Mouse (Mus musculus) thymus, postnatal 10 days (tissue): ENCODE data around the gene Gns.
"Not testable (repeated sequence)": the region's sequence is repeated elsewhere in the genome, so short reads cannot be mapped to it uniquely, and the experiment has no call there.

Experiments used
- DNase-seq, 2 experiments: peaks; one replicate each; pipeline ENCODE4 v3.0.0; 2021; ENCODE audit warnings: low spot score in 2 of 2

Gns gene

DNA sequence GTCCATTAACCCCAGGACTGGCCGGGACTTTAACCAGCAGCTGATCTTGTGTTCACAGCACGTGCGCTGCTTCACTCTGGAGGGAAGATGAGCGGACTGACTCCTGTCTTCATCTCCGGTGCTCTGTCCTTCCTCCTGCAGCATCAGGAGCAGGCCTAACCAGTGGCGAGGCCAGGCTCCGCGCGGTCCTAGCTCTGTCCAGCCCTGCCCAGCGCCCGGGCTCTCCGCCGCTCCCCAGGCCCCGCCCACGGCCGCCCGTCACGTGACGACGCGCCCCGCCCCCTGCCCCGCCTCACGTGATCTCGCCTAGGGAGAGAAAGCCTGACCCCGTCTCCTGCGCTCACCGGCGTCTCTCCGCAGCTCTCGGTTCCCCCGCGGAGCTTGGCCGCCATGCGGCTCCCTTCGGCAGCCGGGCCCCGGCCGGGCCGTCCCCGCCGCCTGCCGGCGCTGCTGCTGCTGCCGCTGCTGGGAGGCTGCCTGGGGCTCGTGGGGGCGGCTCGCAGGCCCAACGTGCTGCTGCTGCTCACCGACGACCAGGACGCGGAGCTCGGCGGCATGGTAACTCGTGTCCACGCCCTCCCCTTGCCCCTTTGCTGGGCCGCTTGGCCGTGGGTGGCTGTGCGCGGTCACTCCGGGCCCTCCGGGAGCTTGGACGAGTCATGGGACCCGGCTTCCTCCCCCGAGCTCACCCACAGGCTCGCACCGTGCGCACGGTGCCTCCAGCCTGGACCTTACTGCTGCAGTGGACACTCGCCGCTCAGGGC is at the start of gene Gns:
Gene Gns (plus strand): TSS at position 290 of the 764 bp plus-strand sequence.
- DNase-seq = peak; percentile 65 to 81

DNA sequence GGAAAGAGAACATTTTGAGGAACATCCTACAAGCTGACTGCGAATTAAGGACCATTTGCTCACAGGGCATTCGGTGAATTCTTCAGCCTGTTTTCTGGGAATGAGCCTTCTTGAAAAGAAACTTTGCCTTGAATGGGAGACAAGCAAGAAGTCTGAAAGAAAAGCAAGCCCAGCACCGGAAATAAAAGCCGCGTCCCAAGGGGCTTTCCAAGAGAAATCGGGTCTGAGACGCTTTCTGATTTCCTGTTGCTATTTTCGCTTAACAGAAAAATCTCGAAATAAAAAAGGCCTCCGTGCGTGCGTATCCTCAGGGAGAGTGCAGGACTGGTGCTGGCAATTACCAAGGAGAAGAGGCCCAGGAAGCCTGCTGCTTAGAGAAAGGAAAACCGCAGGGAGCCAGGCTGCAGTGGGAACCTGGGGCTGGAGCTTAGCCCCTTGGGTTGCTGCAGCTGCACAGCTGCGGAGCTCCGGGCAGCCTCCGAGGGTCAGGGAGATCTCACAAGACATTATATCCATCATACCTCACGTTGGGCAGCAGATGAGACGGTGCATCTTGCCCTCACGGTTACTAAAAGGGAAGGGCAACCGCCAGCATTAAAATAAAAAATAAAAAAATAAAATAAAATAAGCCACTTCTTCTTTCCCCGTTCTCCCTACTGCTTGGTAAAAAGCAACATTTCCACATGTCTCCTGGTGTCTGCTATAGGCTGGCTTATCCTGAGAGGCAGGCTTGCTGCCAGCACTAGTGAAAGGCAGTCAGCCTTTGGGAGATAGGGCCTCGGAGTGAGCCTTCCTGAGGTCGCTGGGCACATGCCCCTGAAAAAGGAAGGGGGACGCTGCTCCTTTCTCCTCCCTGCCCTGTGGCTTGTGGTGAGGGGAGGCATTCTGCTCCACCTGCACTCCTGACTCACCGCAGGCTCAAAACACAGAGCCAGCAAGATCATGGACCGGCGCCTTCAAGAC is 49.3 kb upstream of the Gns start:
- no peak for DNase-seq

DNA sequence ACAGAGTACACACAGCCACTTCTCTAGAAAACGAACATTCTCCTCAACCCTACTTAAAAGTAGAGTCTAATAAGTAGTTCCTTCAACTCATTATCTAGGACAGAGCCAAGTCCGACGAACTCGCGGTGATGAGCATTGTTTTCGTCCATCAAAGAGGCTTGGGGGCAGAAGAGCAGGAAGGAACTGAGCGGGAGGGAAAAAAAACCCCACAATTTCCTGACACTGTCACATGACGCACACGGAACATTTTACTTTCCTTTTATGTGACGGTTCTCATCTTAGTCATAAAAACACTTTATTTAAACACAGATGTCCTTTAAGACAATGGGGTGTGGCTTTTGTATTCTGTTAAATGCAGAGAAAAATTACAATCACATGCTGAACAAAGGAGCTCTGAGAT is 48.5 kb upstream of the Gns start:
- no peak for DNase-seq

DNA sequence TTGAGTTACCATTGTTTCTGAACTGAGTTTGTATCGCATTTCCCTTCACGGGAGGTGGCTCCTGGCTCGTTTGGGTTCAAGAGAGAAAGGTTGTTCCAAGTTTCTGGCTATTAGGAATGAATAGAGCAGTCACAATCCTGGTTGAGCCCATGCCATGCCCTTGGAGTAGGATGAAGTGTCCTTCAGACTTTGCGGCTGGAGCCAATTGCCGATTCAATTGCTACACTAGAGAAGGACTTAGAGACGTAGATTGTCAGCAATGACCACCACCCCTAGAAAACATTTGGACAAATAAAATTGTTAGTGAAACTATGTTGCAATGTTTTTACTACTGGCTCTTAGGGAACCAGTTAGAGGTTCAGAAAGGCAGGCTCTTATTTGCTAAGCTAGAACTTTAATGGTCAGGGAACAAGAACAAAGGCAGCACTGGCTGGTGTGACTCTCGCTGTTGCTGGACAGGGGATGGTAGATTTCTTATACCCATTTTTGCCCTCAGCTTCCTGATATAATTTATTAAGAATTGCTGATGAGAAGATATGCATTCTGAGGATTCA is 46.4 kb upstream of the Gns start:
- DNase-seq = no peak

DNA sequence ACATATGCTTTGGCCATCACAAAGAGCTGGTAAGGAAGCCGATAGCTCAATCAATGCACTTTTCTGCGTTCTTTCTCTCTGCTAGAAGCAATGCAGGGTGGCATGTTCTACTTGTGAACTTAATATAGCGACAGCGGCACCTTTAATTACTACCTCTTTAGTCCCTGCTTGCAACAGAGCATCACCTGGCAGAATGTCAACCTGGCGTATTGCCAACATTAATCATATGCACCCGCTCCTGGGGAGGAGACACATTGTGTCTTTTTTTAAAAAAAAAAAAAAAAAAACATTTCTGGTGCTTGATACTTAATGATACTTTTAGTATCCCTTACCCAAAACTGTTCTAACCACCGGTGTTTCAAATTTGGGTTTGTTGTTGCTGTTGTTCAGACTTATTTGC is 41.4 kb upstream of the Gns start:
- no peak for DNase-seq

DNA sequence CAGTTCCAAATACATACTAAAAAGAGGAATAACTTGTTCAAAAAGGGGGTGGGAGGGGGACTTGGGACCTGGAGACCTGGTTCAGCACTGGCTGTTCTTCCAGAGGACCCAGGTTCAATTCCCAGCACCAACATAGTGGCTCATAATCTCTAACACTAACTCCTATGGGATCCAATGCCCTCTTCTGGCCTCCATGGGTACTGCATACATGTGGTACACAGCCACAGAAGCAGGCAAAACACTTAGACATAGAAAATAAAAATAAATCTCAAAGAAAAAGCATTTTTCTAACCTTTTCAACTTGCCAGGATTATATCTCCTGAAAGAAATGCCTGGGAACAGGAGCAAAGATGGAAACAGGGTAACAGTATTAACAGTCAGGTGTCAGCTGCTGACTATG is 38.7 kb upstream of the Gns start:
- no peak for DNase-seq

DNA sequence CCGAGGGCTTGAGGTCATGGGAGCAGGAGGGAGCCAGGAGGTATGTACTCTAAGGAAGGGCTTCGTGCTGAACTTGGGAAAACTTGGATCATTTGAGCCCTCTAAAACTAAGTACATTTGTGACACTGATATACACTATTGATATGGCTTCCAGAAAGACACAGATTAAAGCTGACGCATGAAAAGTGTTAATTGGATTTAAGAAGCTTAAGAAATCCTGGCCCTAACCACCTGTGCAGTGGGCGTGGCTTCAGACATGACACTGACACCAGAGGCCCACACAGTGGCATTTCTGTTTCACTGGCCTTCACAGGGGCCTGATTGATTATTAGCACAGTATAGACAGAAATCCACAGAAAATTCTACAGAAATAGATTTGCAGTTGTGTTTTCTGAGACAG is 35.3 kb upstream of the Gns start:
- DNase-seq = no peak

DNA sequence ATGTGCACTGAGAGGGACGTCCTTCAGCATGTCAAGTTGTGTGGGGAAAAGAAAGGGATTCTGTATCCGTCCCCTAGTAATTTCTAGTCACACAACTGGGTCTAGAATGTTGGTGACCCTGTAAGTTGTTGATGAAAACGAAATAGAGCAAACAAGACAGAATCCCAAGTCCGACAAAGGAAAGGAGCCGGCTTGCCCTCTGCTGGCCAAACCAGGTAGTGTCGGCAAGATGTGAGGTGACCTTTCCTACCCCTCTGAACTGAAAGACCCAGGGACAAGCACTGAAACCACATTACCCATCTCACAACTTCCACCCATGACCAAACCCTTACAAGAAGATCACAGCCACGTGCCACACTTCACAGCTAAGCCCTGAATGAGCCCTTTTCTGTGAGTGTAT is 34.0 kb upstream of the Gns start:
- peak; percentile 32 to 72 for DNase-seq

DNA sequence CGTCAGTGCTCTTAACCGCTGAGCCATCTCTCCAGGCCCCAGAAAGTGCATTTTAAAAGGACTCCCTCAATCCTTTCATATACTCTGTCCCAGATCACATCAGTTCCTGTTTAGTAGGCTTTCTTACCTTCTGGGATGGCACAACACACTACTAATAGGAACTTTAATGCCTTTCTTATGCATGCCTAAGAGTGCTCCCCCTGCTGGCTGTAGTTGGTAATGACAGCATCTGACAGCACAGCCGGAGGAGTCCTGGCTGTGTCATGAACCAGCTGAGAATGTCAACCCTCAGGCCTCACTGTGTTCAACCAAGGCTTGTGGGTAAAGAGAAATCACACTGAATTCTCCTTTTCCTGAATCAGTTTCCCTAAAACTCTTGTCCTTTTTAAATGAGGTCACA is 30.3 kb upstream of the Gns start:
- DNase-seq = peak; percentile 44 to 72

DNA sequence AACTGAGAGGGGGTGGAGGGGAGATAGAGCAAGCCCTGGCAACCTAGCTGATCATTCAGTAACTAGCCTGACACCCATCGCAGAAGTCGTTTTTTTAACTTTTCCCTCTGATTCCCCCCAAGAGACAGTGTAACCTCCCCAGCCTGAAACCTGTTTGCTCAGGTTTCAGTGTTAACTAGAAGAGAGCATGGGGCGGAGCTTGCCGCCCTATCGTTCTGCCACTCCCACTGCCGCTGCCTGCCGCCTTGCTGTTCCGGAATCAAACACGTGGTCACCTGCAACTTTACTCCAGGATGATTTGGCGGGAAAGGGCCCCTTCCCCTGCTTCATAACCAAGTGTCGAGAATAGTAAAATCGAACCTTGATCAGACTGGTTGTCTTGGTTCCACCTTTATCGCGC is 28.4 kb upstream of the Gns start:
- DNase-seq = not testable (repeated sequence)

DNA sequence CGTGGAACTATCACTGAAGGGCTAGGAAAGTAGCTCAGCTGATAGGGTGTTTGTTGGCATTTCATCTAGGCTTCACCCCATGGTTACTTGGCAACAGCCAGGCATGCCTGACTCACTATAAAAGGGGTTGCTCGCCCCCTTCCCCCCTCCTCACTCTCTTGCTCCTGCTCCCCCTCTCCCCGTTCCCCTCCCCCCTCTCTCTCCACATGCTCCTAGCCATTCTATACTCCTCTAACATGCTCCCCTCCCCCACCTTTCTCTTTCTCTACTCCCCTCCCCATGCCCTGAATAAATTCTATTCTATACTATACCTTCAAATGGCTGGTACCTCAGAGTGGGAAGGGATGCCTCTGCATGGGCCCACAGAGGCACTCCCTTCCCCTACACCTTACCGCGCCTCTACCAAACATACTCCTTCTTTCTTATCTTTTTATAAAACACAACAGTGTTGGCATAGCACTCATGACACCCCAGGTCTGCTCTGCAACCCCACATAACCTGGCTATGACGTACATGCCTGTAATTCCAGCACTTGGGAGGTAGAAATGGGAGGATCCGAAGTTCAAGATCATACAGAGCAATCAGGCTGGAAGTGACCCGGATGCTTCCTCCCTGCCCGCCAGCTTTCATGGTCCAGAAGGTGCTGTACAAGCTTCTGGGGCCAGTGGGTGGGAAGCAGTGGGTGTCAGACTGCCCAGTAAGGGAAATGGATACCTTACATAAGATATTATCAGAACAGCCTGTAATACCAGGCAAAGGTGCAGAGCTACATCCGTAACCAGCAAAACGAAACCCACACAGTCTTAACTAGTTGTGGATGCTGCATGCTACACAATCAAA is 23.9 kb upstream of the Gns start:
- DNase-seq = no peak

DNA sequence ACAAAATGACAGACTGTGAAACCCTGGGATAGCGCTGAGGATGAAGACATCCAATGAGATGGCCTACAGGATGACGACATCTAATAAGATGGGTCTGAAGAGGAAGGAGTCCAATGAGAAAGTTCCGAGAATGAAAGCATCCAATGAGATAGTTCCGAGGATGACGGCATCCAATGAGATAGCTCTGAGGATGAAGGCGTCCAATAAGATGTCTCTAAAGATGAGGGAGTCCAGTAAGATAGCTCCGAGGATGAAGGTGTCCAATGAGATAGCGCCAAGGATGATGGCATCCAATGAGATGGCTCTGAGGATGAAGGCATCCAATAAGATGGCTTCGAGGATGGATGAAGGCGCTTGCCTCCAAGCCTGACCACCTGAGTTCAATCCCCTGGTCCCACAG is 22.6 kb upstream of the Gns start:
- no peak for DNase-seq

DNA sequence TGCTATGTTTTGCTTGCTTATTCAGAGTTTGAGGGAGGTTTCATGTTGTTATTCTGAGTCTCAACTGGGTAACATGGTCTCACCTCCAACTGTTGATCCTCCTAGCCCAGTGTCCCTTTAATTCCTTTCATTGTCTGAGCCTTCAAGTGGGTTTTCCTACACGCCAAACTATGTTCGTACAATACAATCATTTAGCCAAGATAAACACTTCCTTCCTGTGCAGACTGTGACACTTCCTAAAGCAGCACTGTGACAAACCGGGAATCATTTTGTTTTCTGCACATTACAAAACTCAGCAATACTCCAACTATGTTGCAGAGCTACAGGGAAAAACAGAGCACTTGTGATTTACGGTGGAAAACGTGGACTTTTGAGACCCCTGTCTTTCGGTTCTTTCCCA is 21.0 kb upstream of the Gns start:
- DNase-seq = no peak

DNA sequence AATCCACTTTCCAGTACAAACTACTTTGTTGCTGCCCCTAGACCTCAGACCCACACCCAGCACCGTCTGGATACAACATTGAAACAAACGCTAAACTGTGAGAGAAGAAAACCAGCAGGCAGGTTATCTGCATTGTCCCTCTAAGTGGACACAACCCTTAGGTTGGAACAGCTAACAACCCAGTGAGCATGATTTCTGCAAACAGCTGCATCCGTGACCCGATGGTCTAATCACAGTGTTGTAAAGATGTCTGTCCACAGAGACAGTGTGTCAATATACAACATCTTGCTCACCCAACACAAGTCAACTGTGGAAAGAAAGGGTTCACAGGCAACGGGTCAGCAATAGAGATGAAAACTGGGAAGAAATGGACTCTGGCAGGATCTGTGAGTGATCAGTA is 15.6 kb upstream of the Gns start:
- no peak for DNase-seq

DNA sequence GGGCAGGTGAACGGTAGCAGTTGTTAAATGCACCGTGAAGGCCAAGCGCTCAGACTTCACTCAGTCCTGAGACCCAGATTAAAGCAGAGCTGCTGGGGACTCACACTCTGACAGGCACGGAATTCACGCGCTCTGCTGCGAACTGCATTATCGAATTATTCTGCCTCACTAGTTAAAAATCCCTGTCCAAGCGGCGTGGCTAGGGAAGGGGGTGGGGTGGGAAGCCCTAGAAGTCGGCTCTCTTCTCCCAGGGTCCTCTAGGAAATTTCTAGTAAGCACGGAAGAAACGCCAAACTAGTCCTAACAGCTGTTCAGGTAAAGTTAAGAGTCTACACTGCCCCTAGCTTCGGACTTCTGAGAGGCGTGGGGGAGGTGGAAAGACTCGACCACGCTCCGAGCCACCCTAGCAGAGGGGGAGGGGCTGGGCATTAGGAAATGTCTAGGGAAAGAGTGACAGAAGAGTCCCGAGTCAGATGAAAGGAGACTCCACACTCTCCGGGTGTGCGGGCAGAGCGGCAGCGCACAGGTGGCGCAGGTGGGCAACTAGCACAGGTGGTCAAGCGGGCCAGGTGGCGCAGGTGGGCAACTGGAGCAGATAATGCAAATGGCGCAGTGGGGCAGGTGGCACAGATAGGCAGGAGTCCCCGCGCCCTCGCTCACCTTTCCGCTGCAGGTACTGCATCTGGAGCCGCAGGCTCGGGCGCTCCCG is 14.4 kb upstream of the Gns start:
- no peak for DNase-seq

DNA sequence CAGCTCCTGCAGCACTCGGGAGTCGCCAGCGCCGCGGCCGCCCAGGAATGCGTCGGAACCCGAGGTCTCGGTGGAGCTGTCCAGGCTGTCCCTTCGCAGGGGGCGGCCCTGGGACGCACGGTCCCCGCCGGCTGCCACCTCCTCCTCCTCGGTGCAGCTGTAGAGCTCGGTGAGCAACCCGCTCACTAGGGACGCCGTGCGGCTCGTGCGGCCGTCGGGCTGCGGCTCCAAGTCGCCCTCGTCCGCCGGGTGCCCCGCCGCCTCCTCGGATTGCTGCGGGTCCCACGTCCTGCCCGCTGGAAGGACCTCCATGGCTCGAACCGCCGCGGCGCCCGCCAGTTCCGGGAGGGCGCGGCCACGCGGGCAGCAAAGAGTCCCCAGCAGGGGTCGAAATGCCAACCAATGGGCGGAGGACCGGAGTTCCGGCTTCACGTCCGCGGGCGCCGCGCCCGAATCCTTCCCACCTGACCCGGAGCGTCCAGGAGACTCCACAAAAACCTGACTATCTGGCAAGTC is 13.8 kb upstream of the Gns start, which contains the start of gene Tbc1d30:
Gene Tbc1d30 (minus strand): TSS at position 213 of the 516 bp plus-strand sequence.
- DNase-seq = no peak

DNA sequence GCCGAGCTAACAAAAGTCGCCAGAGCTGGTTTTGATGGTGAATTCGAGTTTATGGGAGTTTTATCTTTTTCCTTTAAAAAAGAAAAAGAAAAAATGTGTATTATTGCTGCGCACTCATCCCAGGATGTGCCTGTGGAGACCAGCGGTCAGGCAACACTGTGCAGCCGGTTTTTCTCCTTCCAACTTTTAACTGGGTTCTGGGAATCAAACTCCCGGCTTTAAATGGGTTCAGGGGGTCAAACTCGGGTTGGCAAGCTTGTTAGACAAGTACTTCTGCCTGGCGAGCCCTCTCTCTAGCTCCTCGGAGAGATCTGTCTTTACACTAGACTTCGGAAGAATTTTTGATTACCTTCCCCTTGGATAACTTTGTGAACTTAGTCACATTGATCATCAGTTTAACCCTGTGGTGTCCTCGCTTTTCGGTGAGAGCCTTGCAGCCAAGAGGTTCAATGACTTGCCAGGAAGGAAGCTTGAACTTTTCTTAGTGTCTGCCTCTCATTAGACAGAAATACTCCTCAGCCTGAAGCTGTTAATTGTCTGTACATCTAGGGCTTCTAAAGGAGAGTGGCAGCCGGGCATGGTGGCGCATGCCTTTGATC is 13.1 kb upstream of the Gns start:
- DNase-seq = no peak

DNA sequence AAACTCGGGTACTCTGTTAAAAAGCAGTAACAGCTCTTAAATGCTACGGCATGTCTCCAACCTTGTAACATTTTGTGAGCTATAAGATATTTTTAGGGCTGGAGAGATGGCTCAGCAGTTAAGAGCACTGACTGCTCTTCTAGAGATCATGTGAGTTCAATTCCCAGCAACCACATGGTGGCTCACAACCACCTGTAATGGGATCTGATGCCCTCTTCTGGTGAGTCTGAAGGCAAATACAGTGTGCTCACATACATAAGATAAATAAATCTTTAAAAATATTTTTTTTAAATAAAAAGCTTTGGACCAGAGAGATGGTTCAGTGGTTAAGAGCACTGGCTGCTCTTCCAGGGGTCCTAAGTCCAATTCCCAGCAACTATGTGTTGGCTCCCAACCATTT is 4.5 kb upstream of the Gns start:
- no peak for DNase-seq

DNA sequence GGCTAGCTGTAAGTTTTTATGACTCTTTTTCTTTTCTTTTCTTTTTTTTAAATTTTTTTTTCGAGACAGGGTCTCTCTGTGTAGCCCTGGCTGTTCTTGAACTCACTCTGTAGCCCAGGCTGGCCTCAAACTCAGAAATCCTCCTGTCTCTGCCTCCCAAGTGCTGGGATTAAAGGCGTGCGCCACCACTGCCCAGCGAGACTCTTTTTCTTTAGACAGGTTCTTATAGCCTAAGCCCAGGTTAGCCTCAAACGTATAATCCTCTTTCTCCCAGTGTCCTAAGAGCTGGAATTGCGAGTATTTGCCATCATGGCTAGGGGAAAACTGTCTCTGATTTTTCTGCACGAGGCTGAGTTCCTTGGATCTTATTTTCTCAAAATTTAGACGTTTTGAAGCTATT is 1.7 kb upstream of the Gns start:
- no peak for DNase-seq

DNA sequence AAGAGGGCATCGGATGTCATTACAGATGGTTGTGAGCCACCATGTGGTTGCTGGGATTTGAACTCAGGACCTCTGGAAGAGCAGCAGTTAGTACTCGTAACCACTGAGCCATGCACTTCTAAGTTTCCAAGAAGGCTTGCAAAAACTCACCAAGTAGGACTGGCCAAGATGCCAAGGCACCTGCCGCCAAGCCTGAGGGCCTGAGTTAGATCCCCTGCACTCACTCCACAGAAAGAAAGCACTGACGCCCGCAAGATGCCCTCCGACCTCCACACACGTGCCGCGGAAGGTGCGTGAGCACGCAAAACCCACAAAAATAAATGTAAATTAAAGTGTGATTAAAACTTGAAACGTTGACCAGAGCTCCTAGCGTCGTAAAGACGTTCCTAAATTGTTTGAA is 584 bp upstream of the Gns start:
- DNase-seq = no peak
